Mouse (Mus musculus): ENCODE results near the gene Luzp2.

The Luzp2 gene

GRCm38 (mm10) chr7:54835372-54835851 lies at the start of gene Luzp2:
Gene Luzp2, plus strand, starts transcription at chr7:54835498.
- DNase-seq (ENCODE audit: low read depth, low spot score): no peak

- no peak for DNase-seq (ENCODE audit: low read depth, low spot score)
These were observed 47.8 kb upstream of the Luzp2 start for GRCm38 (mm10) chr7:54787456-54787855.

- DNase-seq (ENCODE audit: low read depth, low spot score): no peak
These were observed 16.7 kb upstream of the Luzp2 start for GRCm38 (mm10) chr7:54818606-54819005.

GRCm38 (mm10) chr7:54828751-54829150 lies 6.5 kb upstream of the Luzp2 start:
- no peak for DNase-seq (ENCODE audit: low read depth, low spot score)

GRCm38 (mm10) chr7:54835911-54836352 lies 634 bp downstream of the Luzp2 start:
- no peak for DNase-seq (ENCODE audit: low read depth, low spot score)

- DNase-seq (ENCODE audit: low read depth, low spot score): no peak
These were observed 1.1 kb downstream of the Luzp2 start for GRCm38 (mm10) chr7:54836437-54836836.

- no peak for DNase-seq (ENCODE audit: low read depth, low spot score)
These were observed 7.6 kb downstream of the Luzp2 start for GRCm38 (mm10) chr7:54842807-54843335.

GRCm38 (mm10) chr7:54845875-54846691 lies 10.8 kb downstream of the Luzp2 start:
- DNase-seq (ENCODE audit: low read depth, low spot score): no peak

- DNase-seq (ENCODE audit: low read depth, low spot score): no peak
These were observed 11.4 kb downstream of the Luzp2 start for GRCm38 (mm10) chr7:54846692-54847020.

GRCm38 (mm10) chr7:54852860-54853259 lies 17.6 kb downstream of the Luzp2 start:
- DNase-seq (ENCODE audit: low read depth, low spot score): no peak

- no peak for DNase-seq (ENCODE audit: low read depth, low spot score)
These were observed 26.0 kb downstream of the Luzp2 start for GRCm38 (mm10) chr7:54861230-54861856.

- no peak for DNase-seq (ENCODE audit: low read depth, low spot score)
These were observed 43.8 kb downstream of the Luzp2 start for GRCm38 (mm10) chr7:54878928-54879644.

GRCm38 (mm10) chr7:54893709-54894627 lies 58.7 kb downstream of the Luzp2 start:
- no peak for DNase-seq (ENCODE audit: low read depth, low spot score)

GRCm38 (mm10) chr7:54898589-54898988 lies 63.3 kb downstream of the Luzp2 start:
- DNase-seq (ENCODE audit: low read depth, low spot score): no peak

- DNase-seq (ENCODE audit: low read depth, low spot score): no peak
These were observed 74.7 kb downstream of the Luzp2 start for GRCm38 (mm10) chr7:54909958-54910357.

GRCm38 (mm10) chr7:54914030-54914429 lies 78.7 kb downstream of the Luzp2 start:
- DNase-seq (ENCODE audit: low read depth, low spot score): no peak

GRCm38 (mm10) chr7:54921991-54922390 lies 86.7 kb downstream of the Luzp2 start:
- DNase-seq (ENCODE audit: low read depth, low spot score): no peak

- no peak for DNase-seq (ENCODE audit: low read depth, low spot score)
These were observed 121.5 kb downstream of the Luzp2 start for GRCm38 (mm10) chr7:54956759-54957158.

- DNase-seq (ENCODE audit: low read depth, low spot score): no peak
These were observed 127.4 kb downstream of the Luzp2 start for GRCm38 (mm10) chr7:54962678-54963077.

GRCm38 (mm10) chr7:54977372-54977771 lies 142.1 kb downstream of the Luzp2 start:
- DNase-seq (ENCODE audit: low read depth, low spot score): no peak

GRCm38 (mm10) chr7:54980585-54980984 lies 145.3 kb downstream of the Luzp2 start:
- no peak for DNase-seq (ENCODE audit: low read depth, low spot score)
